Mouse (Mus musculus) forebrain, embryonic 14.5 days (tissue): Measurements from ENCODE around the gene Hist1h3c. TPM values are rescaled to one million over a fixed set of nuclear protein-coding genes. Genes with fewer than 3 reads are reported as not detected.
"Not testable (repeated sequence)": the region's sequence is repeated elsewhere in the genome, so short reads cannot be mapped to it uniquely, and the experiment has no call there.

Experiments
- ATAC-seq: fragments of 200-750 bp; cut with Nextera tagmentation; 2 replicates; pipeline ENCODE4 v1.8.0; 2017; ENCODE audit warnings: mild to moderate bottlenecking, moderate library complexity
- DNase-seq: peaks from one replicate; pipeline ENCODE4 v3.0.0-alpha.2; 2015; ENCODE audit warnings: low spot score
- H3K27ac ChIP-seq: fragments of 300-500 bp; sonication (generic); 2 replicates; pipeline ENCODE4 v1.5.1; 2014; ENCODE audit warnings: low read depth, mild to moderate bottlenecking, control low read depth, low read length, moderate library complexity
- H3K27me3 ChIP-seq: fragments of 300-500 bp; sonication (generic); replicated peaks from 2 replicates; pipeline ENCODE4 v1.6.1; 2014; ENCODE audit warnings: low read length, control low read depth, mixed read lengths; ENCODE audit not compliant: control insufficient read depth, insufficient read depth
- H3K36me3 ChIP-seq: fragments of 300-500 bp; sonication (generic); 2 replicates; pipeline ENCODE4 v1.6.1; 2014; ENCODE audit warnings: low read length, control low read depth; ENCODE audit not compliant: control insufficient read depth, insufficient read depth
- H3K4me1 ChIP-seq: fragments of 300-500 bp; sonication (generic); 2 replicates; pipeline ENCODE4 v1.6.1; 2014; ENCODE audit warnings: antibody characterized with exemption, low read length, control low read depth; ENCODE audit not compliant: control insufficient read depth, insufficient read depth
- H3K4me2 ChIP-seq: fragments of 300-500 bp; sonication (generic); 2 replicates; pipeline ENCODE4 v1.6.1; 2014; ENCODE audit warnings: mild to moderate bottlenecking, control low read depth, low read length
- H3K4me3 ChIP-seq: fragments of 300-500 bp; sonication (generic); 2 replicates; pipeline ENCODE4 v1.5.1; 2014; ENCODE audit warnings: low read depth, low read length, control low read depth
- H3K9ac ChIP-seq: fragments of 300-500 bp; sonication (generic); 2 replicates; pipeline ENCODE4 v1.6.1; 2014; ENCODE audit warnings: mild to moderate bottlenecking, low read length, control low read depth, moderate library complexity
- H3K9me3 ChIP-seq: fragments of 300-500 bp; sonication (generic); replicated peaks from 2 replicates; pipeline ENCODE4 v1.6.1; 2016; ENCODE audit warnings: low read length, control low read depth, mixed read lengths; ENCODE audit not compliant: control insufficient read depth
- WGBS: fragments of 180-500 bp; shearing (Covaris S2); extraction: QIAGEN DNeasy Blood & Tissue Kit; methylation state at CpG from one replicate; pipeline ENCODE4 v1.1.7; 2014; 5-methylcytosine and 5-hydroxymethylcytosine counted together
- polyA plus RNA-seq: library from polyadenylated mRNA; unstranded; fragments of >200 nt; fragmentation: Nextera tagmentation; extraction: Ambion mirVana; gene quantifications from 2 replicates; pipeline ENCODE4 v1.2.1, GENCODE M21; 2014

Hist1h3c gene
- polyA plus RNA-seq, 1 experiment from 2014 or later = 5.9 TPM

DNA sequence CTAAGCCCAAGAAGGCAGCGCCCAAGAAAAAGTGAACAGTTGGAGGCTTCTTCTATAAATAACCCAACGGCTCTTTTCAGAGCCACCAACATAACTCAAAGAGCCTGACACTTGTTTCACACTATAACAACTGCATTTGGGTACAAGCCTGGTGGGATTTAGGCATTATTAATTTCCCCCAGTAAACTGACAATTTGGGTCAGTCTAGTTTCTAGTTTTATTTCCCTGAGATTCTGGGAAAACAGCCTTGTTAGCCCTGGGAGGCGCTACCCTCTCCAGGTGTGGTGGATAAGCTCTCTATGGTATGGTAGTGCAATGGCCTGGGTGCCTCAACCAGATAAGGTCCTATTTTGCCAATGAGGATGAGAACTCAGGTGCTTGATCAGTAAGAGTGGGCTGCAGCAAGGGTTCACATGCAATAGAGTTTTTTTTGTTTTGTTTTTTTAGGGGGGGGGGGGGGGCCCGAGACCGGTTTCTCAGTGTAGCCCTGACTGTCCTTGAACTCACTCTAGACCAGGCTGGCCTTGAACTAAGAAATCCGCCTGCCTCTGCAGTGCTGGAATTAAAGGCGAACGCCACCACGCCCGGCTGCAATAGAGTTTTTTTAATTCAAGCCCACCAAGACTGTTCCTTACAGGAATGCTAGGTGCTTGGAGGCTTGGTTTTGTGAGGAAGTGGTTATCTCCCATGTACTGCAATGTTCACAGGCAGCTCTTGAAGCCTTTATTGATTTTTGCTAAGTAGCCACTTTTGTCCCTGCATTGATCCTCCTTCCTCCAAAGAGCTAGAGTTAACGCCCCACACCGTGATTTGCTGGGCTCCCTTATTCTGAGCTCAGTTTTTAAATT, 19.1 kb upstream of the Hist1h3c start:
- DNase-seq = no peak
- Histone ChIP-seq H3K4me3 (peak overlapping the region; percentile 53), H3K27me3 (no peaks in the 10 kb centered on the region), H3K36me3 (no peaks in the 10 kb centered on the region), H3K4me1 (peaks cover 27% of the 10 kb centered on the region), H3K9me3 (no peaks in the 10 kb centered on the region), H3K4me2 (peak overlapping the region; percentile 89), H3K9ac (peak overlapping the region; percentile 76), H3K27ac (peak overlapping the region; percentile 89; the same call in 1 of the 2 replicates)
- 33% methylated on average over 12 of the region's 12 CpGs for WGBS
- ATAC-seq = no peak

DNA sequence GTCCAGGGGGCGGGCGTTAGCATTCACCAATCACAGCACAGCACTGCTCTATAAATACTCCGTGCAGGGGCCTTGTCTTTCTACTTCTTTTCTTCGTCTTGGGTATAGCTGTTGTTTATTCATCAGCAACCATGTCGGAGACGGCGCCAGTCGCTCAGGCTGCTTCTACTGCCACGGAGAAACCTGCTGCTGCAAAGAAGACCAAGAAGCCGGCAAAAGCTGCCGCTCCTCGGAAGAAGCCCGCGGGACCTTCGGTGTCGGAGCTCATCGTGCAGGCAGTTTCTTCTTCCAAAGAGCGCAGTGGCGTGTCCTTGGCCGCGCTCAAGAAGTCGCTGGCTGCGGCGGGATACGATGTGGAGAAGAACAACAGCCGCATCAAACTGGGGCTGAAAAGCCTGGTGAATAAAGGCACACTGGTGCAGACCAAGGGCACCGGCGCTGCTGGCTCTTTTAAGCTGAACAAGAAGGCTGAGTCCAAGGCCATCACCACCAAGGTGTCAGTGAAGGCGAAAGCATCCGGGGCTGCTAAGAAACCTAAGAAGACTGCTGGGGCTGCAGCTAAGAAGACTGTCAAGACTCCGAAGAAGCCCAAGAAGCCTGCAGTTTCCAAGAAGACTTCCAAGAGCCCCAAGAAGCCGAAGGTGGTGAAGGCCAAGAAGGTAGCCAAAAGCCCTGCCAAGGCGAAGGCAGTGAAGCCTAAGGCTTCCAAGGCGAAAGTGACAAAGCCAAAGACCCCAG, 18.4 kb upstream of the Hist1h3c start, which contains the start of gene Hist1h1a:
Hist1h1a (plus strand) TSS at position 81 of the 738 bp plus-strand sequence.
- Histone ChIP-seq H3K27me3 (no peaks in the 10 kb centered on the region), H3K4me2 (peak within 1 kb of the TSS; percentile 89), H3K36me3 (no peaks in the 10 kb centered on the region), H3K4me1 (peaks cover 27% of the 10 kb centered on the region), H3K9me3 (no peaks in the 10 kb centered on the region), H3K27ac (peak within 1 kb of the TSS; percentile 89), H3K9ac (peak within 1 kb of the TSS; percentile 76), H3K4me3 (peak within 1 kb of the TSS; percentile 53)
- peak; percentile 71 for ATAC-seq
- peak; percentile 97 for DNase-seq
- 3% methylated on average over 34 of the region's 34 CpGs for WGBS

DNA sequence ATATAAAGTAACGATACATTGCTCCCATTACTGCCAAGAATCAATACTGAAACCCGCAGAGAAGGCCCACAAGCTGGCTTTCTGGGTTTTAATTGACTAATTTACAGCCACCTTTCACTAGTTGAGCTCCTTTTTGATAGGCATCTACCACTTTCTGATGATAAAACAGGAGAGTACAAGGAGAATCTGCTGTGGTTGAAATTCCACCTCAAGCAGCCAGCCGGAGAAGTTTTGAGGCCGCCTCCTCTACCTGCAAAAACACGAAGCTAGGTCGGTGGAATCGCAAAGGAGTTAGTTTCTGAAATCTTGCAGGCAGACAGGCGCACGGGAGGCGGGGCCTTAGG, 17.8 kb upstream of the Hist1h3c start:
- H3K27ac ChIP-seq = peak overlapping the region; percentile 88
- ATAC-seq (no peak), DNase-seq (no peak)
- peak overlapping the region; percentile 89 for H3K4me2 ChIP-seq
- H3K27me3 ChIP-seq = no peaks in the 10 kb centered on the region
- WGBS = 1% methylated on average over 10 of the region's 10 CpGs
- peaks cover 27% of the 10 kb centered on the region for H3K4me1 ChIP-seq
- no peaks in the 10 kb centered on the region for H3K9me3 ChIP-seq
- no peaks in the 10 kb centered on the region for H3K36me3 ChIP-seq
- H3K9ac ChIP-seq = peak overlapping the region; percentile 21; the same call in 1 of the 2 replicates
- peak overlapping the region; percentile 53 for H3K4me3 ChIP-seq

DNA sequence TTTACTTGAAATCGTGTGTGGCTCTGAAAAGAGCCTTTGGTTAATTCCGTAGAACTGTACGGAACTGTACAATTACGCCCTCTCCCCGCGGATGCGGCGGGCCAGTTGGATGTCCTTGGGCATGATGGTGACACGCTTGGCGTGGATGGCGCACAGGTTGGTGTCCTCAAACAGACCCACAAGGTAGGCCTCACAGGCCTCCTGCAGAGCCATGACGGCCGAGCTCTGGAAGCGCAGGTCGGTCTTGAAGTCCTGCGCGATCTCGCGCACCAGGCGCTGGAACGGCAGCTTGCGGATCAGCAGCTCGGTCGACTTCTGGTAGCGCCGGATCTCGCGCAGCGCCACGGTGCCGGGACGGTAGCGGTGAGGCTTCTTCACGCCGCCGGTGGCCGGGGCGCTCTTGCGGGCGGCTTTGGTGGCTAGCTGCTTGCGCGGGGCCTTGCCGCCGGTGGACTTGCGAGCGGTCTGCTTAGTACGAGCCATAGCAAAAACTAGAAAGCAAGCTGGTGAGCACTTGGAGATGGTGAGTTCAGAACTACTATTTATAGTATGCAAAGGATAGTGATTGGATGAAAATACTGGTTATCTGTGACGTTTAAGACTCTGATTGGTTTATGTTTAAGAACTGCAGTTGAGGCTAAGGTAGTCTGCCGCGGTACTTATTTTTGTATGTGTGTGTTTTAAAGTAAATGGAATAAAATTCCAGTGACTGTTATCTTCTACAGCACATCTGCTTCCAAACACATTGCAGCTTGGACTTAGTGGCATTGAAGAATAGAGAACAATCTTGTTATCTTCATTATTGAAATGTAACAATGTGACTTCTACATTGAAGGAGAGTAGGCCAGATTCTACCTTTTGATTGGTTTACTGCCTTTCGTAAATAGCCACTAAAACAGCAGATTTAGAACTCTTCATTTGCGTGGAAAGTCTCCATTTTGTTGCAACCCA, 16.7 kb upstream of the Hist1h3c start, which contains the start of gene Hist1h3a:
Hist1h3a (minus strand) TSS at position 516 of the 951 bp plus-strand sequence.
- H3K4me2 ChIP-seq = peak within 1 kb of the TSS; percentile 89
- not testable (repeated sequence) for H3K9me3 ChIP-seq, H3K36me3 ChIP-seq, H3K27me3 ChIP-seq
- DNase-seq = peak; percentile 96
- H3K27ac ChIP-seq = peak within 1 kb of the TSS; percentile 88
- ATAC-seq = peak; percentile 67
- peak within 1 kb of the TSS; percentile 53 for H3K4me3 ChIP-seq
- peak within 1 kb of the TSS; percentile 61 for H3K9ac ChIP-seq
- under 1% methylated on average over 25 of the region's 52 CpGs for WGBS
- H3K4me1 ChIP-seq = peaks cover 31% of the 10 kb centered on the region

DNA sequence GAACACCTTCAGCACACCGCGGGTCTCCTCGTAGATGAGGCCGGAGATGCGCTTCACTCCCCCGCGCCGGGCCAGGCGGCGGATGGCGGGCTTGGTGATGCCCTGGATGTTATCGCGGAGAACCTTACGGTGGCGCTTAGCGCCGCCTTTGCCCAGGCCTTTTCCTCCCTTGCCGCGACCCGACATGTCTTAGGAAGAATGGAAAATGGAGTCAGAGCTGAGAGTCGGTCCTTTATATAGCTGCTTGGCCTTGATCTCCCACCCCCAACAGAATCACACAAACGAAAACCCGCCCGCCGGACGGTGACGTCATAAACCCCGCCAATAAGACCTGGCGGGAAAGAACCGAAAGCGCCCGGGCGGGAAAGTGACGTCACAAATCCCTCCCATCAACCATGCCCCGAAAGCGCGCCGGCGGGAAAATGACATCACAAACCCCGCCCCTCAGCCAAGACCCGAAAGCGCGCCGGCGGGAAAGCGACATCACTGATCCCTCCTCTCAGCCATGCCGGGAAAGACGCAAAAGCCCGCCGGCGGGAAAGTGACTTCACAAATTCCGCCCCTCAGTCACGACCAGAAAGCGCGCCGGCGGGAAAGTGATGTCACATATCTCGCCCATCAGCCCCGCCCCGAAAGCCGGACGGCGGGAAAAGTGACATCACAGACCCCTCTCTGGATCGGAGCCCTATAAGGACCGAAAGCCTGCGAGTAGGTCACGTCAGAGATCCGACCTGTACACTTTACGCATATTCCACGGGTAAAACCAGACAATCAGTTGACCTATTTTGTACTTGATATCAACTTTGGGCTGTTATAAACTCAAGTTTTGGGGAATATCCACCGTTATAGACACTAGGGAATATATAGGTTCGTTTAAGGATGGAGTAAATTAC, 15.8 kb upstream of the Hist1h3c start, which contains the start of gene Hist1h4a:
Hist1h4a (minus strand) TSS at position 259 of the 893 bp plus-strand sequence.
- peak; percentile 80 for ATAC-seq
- under 1% methylated on average over 67 of the region's 72 CpGs for WGBS

DNA sequence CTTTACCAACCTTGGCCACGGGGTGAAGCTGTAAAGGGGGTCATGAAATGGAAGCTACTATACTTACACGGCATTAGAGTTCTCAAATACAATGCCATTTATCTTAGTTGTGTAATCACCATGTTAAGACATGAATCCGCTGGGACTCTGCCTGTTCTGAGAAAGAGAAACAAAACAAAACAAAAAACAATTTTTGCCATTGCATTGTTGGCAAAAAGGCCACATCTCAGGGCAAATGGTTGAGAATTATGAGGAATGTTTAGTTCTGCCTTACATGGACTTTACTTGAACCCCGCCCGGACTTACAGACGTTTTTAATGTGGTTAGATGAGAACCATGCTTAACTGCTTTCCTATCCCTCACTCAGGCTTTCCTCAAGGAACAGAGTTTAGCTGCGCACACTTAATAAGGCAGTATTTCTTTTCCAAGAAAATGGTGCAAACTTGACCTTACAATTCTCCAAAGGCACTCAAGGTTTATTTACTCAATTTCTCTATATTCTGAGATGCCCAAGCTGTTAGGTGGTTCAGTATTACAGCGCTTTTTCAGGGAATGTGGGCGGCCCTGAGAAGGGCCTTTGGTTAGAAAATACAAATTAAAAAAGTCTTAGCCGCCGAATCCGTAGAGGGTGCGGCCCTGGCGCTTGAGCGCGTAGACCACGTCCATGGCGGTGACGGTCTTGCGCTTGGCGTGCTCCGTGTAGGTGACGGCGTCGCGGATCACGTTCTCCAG, 15.0 kb upstream of the Hist1h3c start:
- no peaks in the 10 kb centered on the region for H3K36me3 ChIP-seq
- peak overlapping the region; percentile 64 for H3K9ac ChIP-seq
- WGBS = 1% methylated on average over 18 of the region's 27 CpGs
- no peaks in the 10 kb centered on the region for H3K27me3 ChIP-seq
- peak overlapping the region; percentile 88 for H3K27ac ChIP-seq
- no peak; the same call in 1 of the 2 replicates for ATAC-seq
- peak overlapping the region; percentile 89 for H3K4me2 ChIP-seq
- no peaks in the 10 kb centered on the region for H3K9me3 ChIP-seq
- H3K4me1 ChIP-seq = peaks cover 31% of the 10 kb centered on the region
- peak; percentile 38 for DNase-seq
- peak overlapping the region; percentile 53 for H3K4me3 ChIP-seq

More for the DNA sequence above, 15.8 kb upstream of the Hist1h3c start, which contains the start of gene Hist1h4a:
- peak within 1 kb of the TSS; percentile 89 for H3K4me2 ChIP-seq
- H3K4me1 ChIP-seq = peaks cover 31% of the 10 kb centered on the region
- peak within 1 kb of the TSS; percentile 88 for H3K27ac ChIP-seq
- no peaks in the 10 kb centered on the region for H3K36me3 ChIP-seq
- no peaks in the 10 kb centered on the region for H3K27me3 ChIP-seq
- peak within 1 kb of the TSS; percentile 64 for H3K9ac ChIP-seq
- H3K4me3 ChIP-seq = peak within 1 kb of the TSS; percentile 53
- H3K9me3 ChIP-seq = no peaks in the 10 kb centered on the region
- peak; percentile 99 for DNase-seq

DNA sequence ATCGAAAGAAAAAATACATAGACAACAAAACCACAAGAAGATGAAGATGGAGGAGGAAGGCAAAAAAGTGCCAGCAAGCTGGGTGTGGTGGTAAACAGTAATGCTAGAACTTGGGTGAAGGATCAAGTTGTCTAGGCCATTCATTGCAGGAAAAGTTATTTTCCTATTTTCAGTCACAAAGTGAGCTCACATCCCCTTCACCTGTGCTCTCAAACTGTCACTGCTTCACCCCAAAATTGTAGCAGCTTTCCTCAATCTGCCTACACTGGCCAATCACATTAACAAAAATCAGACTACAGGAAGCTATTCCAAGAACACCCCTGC, 14.5 kb upstream of the Hist1h3c start:
- H3K9ac ChIP-seq = peak overlapping the region; percentile 64
- H3K4me2 ChIP-seq = peak overlapping the region; percentile 89
- ATAC-seq = no peak
- DNase-seq = no peak
- no peaks in the 10 kb centered on the region for H3K9me3 ChIP-seq
- peak overlapping the region; percentile 53; the same call in 1 of the 2 replicates for H3K4me3 ChIP-seq
- peaks cover 31% of the 10 kb centered on the region for H3K4me1 ChIP-seq
- WGBS = 84% methylated on average over 1 of the region's 1 CpGs
- H3K27me3 ChIP-seq = no peaks in the 10 kb centered on the region
- H3K36me3 ChIP-seq = no peaks in the 10 kb centered on the region
- H3K27ac ChIP-seq = peak overlapping the region; percentile 88; the same call in 1 of the 2 replicates
